ENCODE assay signal across 14 mouse cellular contexts in genomic region chr1:68501561-68501960, GRCm38 (mm10).
DNase-seq lines count a peak whose midpoint lies in the region; ATAC-seq and TF ChIP-seq lines count a peak whose summit lies in the region.
"Had no signal": no experiment of that assay in that cellular context is flagged by ENCODE, and none has a peak within 500 bp of the region (broad histone marks: within the 10 kb centered on the region; RNA-seq: fewer than 3 reads in every experiment).

No protein-coding gene starts in this region.

- WGBS in heart, embryonic 10.5 days: 35% methylated on average over 4 of the region's 4 CpGs
- WGBS in heart, embryonic 15.5 days: 26% methylated on average over 4 of the region's 4 CpGs

- no peaks in the 10 kb centered on the region; the same call in 1 of the 2 replicates for H3K4me1 ChIP-seq in heart, embryonic 10.5 days
- peaks cover 7% of the 10 kb centered on the region for H3K4me1 ChIP-seq in heart, embryonic 15.5 days (replicated peaks)

- no peaks in the 10 kb centered on the region for H3K27me3 ChIP-seq in heart, embryonic 10.5 days (ENCODE audit: insufficient read depth, poor library complexity, severe bottlenecking)
- H3K27me3 ChIP-seq in Patski: no peaks in the 10 kb centered on the region
- H3K27me3 ChIP-seq in heart, embryonic 15.5 days: no peaks in the 10 kb centered on the region

- intact Hi-C loops in heart, postnatal 36 days (cut with DNase I): loop anchor here (5.0 kb wide), 1 partner anchor 606 kb away; the partner anchor contains the start of gene Erbb4

- H3K9me3 ChIP-seq in heart, embryonic 10.5 days: no peaks in the 10 kb centered on the region
- no peaks in the 10 kb centered on the region for H3K9me3 ChIP-seq in heart, embryonic 15.5 days (replicated peaks)

- no peaks in the 10 kb centered on the region for H3K36me3 ChIP-seq in heart, embryonic 10.5 days
- no peaks in the 10 kb centered on the region for H3K36me3 ChIP-seq in heart, embryonic 15.5 days

- in situ Hi-C loops in Patski (cut with MboI; ENCODE audit: low pct_unique_long_range_greater_than_20kb): no loop called here

- H3K27ac ChIP-seq in heart, embryonic 10.5 days: peak overlapping the region; percentile 59
- H3K27ac ChIP-seq in heart, embryonic 15.5 days: no peak overlapping the region

- H3K4me3 ChIP-seq in heart, embryonic 10.5 days: no peak overlapping the region
- no peak overlapping the region for H3K4me3 ChIP-seq in heart, embryonic 15.5 days

- POLR2A ChIA-PET in Patski (lab: Charles Lee): no interaction called here

- DNase-seq in heart, embryonic 10.5 days (ENCODE audit: low spot score): no peak
- DNase-seq in heart, postnatal 36 days: no peak
- DNase-seq in Patski (ENCODE audit: low read depth, low spot score): no peak
- peak; percentile 52 to 55 for DNase-seq in kidney, postnatal 25 days
- no peak for DNase-seq in frontal cortex, adult 2 months (ENCODE audit: extremely low spot score in 1 of 2, low spot score in 1 of 2)
- no peak for DNase-seq in adrenal gland, adult 8-10 months
- no peak for DNase-seq in urinary bladder, postnatal 10 days (ENCODE audit: low spot score)
- DNase-seq: adrenal gland, postnatal 10 days; B cell, adult 2 months; cerebellum, adult 18-20 months; lung, embryonic 14.5 days; spleen, adult 18-20 months; thymus, postnatal 14 days had no signal

- CTCF ChIA-PET in Patski (lab: Charles Lee): no interaction called here

- no peak overlapping the region for H3K9ac ChIP-seq in heart, embryonic 15.5 days
- H3K9ac ChIP-seq: lung, embryonic 14.5 days had no signal

- no peak for TF ChIP-seq CTCF in Patski (IDR thresholded peaks at IDR 0.05)

- no peak overlapping the region for H3K4me2 ChIP-seq in heart, embryonic 15.5 days
- H3K4me2 ChIP-seq: lung, embryonic 14.5 days had no signal

- ATAC-seq in Patski: peak; percentile 99
- ATAC-seq in heart, embryonic 15.5 days (replicated peaks; ENCODE audit: insufficient number of reproducible peaks, insufficient read depth, low FRiP score, low read depth): 0 out of 2 replicates have a peak, but pooled peaks have one; percentile 47

Comparison
In these comparisons a context has a peak if more than half of its experiments do, and no peak if none do; other contexts are left out.
1. DNase-seq: peak in kidney, postnatal 25 days (2 of 2); none in heart, embryonic 10.5 days (single experiment), heart, postnatal 36 days (0 of 2), Patski (single experiment), frontal cortex, adult 2 months (0 of 2), adrenal gland, adult 8-10 months (single experiment) and urinary bladder, postnatal 10 days (single experiment).